Mouse (Mus musculus) lung, adult 2 months (tissue): ENCODE results near the gene Sap30.

Experiments
- CTCF ChIP-seq: fragments of 200-500 bp; IDR thresholded peaks from 2 replicates; pipeline ENCODE4 v1.5.1; 2011; ENCODE audit warnings: mild to moderate bottlenecking, low read length, control low read depth; ENCODE audit not compliant: insufficient read depth
- POLR2A ChIP-seq: fragments of 200-500 bp; IDR thresholded peaks from 2 replicates; pipeline ENCODE4 v1.6.1; 2011; ENCODE audit warnings: low read depth, mild to moderate bottlenecking, control low read depth, low read length, borderline replicate concordance; ENCODE audit errors: extremely low read depth

DNA sequence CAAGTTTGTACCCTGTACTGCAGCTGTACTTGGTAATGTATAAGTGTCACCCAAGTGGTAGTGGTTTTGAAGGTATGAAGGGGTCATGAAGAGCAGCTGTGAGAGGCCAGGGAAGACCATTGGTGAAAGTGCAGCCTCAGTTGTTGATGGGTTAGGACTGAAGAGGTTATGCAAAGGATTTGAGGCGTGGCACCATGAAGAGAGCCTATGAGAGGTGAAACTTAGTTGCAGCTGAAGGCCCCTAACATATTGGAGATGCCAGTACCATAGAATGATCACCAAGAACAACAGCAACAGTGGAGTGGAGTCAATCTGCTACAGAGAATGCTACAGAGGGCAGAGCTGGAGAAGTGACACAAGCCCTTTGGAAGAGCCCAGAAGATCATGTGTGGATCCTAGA, 1.7 kb upstream of the Sap30 start:
- TF ChIP-seq CTCF (no peak), POLR2A (no peak)
